Mouse (Mus musculus): ENCODE measurements around the gene Nnat. TPM values are rescaled to one million over a fixed set of nuclear protein-coding genes. Genes with fewer than 3 reads are reported as not detected.
"Not testable (repeated sequence)": the region's sequence is repeated elsewhere in the genome, so short reads cannot be mapped to it uniquely, and the experiment has no call there.

The Nnat gene
- polyA plus RNA-seq, 1 experiment, result 42.8 TPM

- H3K27me3 ChIP-seq (ENCODE audit: control insufficient read depth, insufficient read depth, low read length, poor library complexity, severe bottlenecking), result no peaks in the 10 kb centered on the region
- H3K36me3 ChIP-seq (ENCODE audit: control insufficient read depth, insufficient read depth, low read length, poor library complexity, severe bottlenecking), result no peaks in the 10 kb centered on the region
- H3K4me1 ChIP-seq (ENCODE audit: control insufficient read depth, insufficient read depth, low read length), result peaks cover 4% of the 10 kb centered on the region
- H3K27ac ChIP-seq (ENCODE audit: insufficient read depth, low read length), result no peak overlapping the region
- no peak for TF ChIP-seq CTCF (IDR thresholded peaks at IDR 0.05; ENCODE audit: low read depth, low read length)
- no peak overlapping the region for H3K4me3 ChIP-seq (ENCODE audit: low read depth, low read length)
- no peak overlapping the region for H3K9ac ChIP-seq (ENCODE audit: low read depth, poor library complexity, severe bottlenecking)
- no peaks in the 10 kb centered on the region for H3K9me3 ChIP-seq (replicated peaks; ENCODE audit: control insufficient read depth, insufficient read depth, low read length, poor library complexity, severe bottlenecking)
Observed at GRCm38 (mm10) chr2:157569796-157570485, 10.1 kb downstream of the Nnat start.

- Histone ChIP-seq H3K9me3 (replicated peaks; ENCODE audit: control insufficient read depth, insufficient read depth, low read length, poor library complexity, severe bottlenecking) (no peaks in the 10 kb centered on the region), H3K4me3 (ENCODE audit: low read depth, low read length) (no peak within 1 kb of the TSS), H3K27me3 (ENCODE audit: control insufficient read depth, insufficient read depth, low read length, poor library complexity, severe bottlenecking) (no peaks in the 10 kb centered on the region), H3K36me3 (ENCODE audit: control insufficient read depth, insufficient read depth, low read length, poor library complexity, severe bottlenecking) (no peaks in the 10 kb centered on the region), H3K9ac (ENCODE audit: low read depth, poor library complexity, severe bottlenecking) (no peak within 1 kb of the TSS), H3K27ac (ENCODE audit: insufficient read depth, low read length) (no peak within 1 kb of the TSS), H3K4me1 (ENCODE audit: control insufficient read depth, insufficient read depth, low read length) (peaks cover 8% of the 10 kb centered on the region)
- TF ChIP-seq EP300 (IDR thresholded peaks at IDR 0.05; ENCODE audit: insufficient read depth, low read depth, low read length), result no peak
- no peak for TF ChIP-seq CTCF (IDR thresholded peaks at IDR 0.05; ENCODE audit: low read depth, low read length)
- TF ChIP-seq POLR2A (IDR thresholded peaks at IDR 0.05; ENCODE audit: insufficient read depth, low read length), result no peak
Observed at GRCm38 (mm10) chr2:157571224-157571832, 11.4 kb downstream of the Nnat start, which contains the start of gene Blcap. Gene Blcap, minus strand, starts transcription at chr2:157571274.

GRCm38 (mm10) chr2:157572786-157573185 is 12.9 kb downstream of the Nnat start:
- Histone ChIP-seq H3K27ac (ENCODE audit: insufficient read depth, low read length) (no peak overlapping the region), H3K36me3 (ENCODE audit: control insufficient read depth, insufficient read depth, low read length, poor library complexity, severe bottlenecking) (no peaks in the 10 kb centered on the region), H3K4me1 (ENCODE audit: control insufficient read depth, insufficient read depth, low read length) (peaks cover 8% of the 10 kb centered on the region), H3K27me3 (ENCODE audit: control insufficient read depth, insufficient read depth, low read length, poor library complexity, severe bottlenecking) (no peaks in the 10 kb centered on the region), H3K4me3 (ENCODE audit: low read depth, low read length) (no peak overlapping the region), H3K9ac (ENCODE audit: low read depth, poor library complexity, severe bottlenecking) (no peak overlapping the region), H3K9me3 (replicated peaks; ENCODE audit: control insufficient read depth, insufficient read depth, low read length, poor library complexity, severe bottlenecking) (no peaks in the 10 kb centered on the region)
- TF ChIP-seq EP300 (IDR thresholded peaks at IDR 0.05; ENCODE audit: insufficient read depth, low read depth, low read length) (no peak), POLR2A (IDR thresholded peaks at IDR 0.05; ENCODE audit: insufficient read depth, low read length) (no peak), CTCF (IDR thresholded peaks at IDR 0.05; ENCODE audit: low read depth, low read length) (no peak)

- H3K27me3 ChIP-seq (ENCODE audit: control insufficient read depth, insufficient read depth, low read length, poor library complexity, severe bottlenecking); H3K9ac ChIP-seq (ENCODE audit: low read depth, poor library complexity, severe bottlenecking); H3K4me1 ChIP-seq (ENCODE audit: control insufficient read depth, insufficient read depth, low read length); H3K36me3 ChIP-seq (ENCODE audit: control insufficient read depth, insufficient read depth, low read length, poor library complexity, severe bottlenecking); H3K27ac ChIP-seq (ENCODE audit: insufficient read depth, low read length); H3K4me3 ChIP-seq (ENCODE audit: low read depth, low read length): not testable (repeated sequence)
- TF ChIP-seq EP300 (IDR thresholded peaks at IDR 0.05; ENCODE audit: insufficient read depth, low read depth, low read length), result 0 out of 2 replicates have a peak, but pooled peaks have one; percentile 16
- peaks cover 10% of the 10 kb centered on the region for H3K9me3 ChIP-seq (replicated peaks; ENCODE audit: control insufficient read depth, insufficient read depth, low read length, poor library complexity, severe bottlenecking)
Observed at GRCm38 (mm10) chr2:157585351-157585750, 25.5 kb downstream of the Nnat start.

- Histone ChIP-seq H3K4me3 (ENCODE audit: low read depth, low read length) (peak overlapping the region; percentile 91), H3K27ac (ENCODE audit: insufficient read depth, low read length) (peak overlapping the region; percentile 40; the same call in 1 of the 2 replicates), H3K27me3 (ENCODE audit: control insufficient read depth, insufficient read depth, low read length, poor library complexity, severe bottlenecking) (no peaks in the 10 kb centered on the region), H3K9ac (ENCODE audit: low read depth, poor library complexity, severe bottlenecking) (peak overlapping the region; percentile 88), H3K9me3 (replicated peaks; ENCODE audit: control insufficient read depth, insufficient read depth, low read length, poor library complexity, severe bottlenecking) (no peaks in the 10 kb centered on the region), H3K36me3 (ENCODE audit: control insufficient read depth, insufficient read depth, low read length, poor library complexity, severe bottlenecking) (peaks cover 13% of the 10 kb centered on the region), H3K4me1 (ENCODE audit: control insufficient read depth, insufficient read depth, low read length) (peaks cover 2% of the 10 kb centered on the region)
- TF ChIP-seq POLR2A (IDR thresholded peaks at IDR 0.05; ENCODE audit: insufficient read depth, low read length) (peak; percentile 92), CTCF (IDR thresholded peaks at IDR 0.05; ENCODE audit: low read depth, low read length) (peak; percentile 10), EP300 (IDR thresholded peaks at IDR 0.05; ENCODE audit: insufficient read depth, low read depth, low read length) (no peak)
Observed at GRCm38 (mm10) chr2:157596876-157597566, 37.1 kb downstream of the Nnat start.

GRCm38 (mm10) chr2:157601435-157601839 is 41.6 kb downstream of the Nnat start:
- Histone ChIP-seq H3K27ac (ENCODE audit: insufficient read depth, low read length) (no peak overlapping the region), H3K27me3 (ENCODE audit: control insufficient read depth, insufficient read depth, low read length, poor library complexity, severe bottlenecking) (no peaks in the 10 kb centered on the region), H3K4me1 (ENCODE audit: control insufficient read depth, insufficient read depth, low read length) (no peaks in the 10 kb centered on the region), H3K9ac (ENCODE audit: low read depth, poor library complexity, severe bottlenecking) (no peak overlapping the region), H3K9me3 (replicated peaks; ENCODE audit: control insufficient read depth, insufficient read depth, low read length, poor library complexity, severe bottlenecking) (no peaks in the 10 kb centered on the region), H3K36me3 (ENCODE audit: control insufficient read depth, insufficient read depth, low read length, poor library complexity, severe bottlenecking) (no peaks in the 10 kb centered on the region), H3K4me3 (ENCODE audit: low read depth, low read length) (no peak overlapping the region)
- TF ChIP-seq POLR2A (IDR thresholded peaks at IDR 0.05; ENCODE audit: insufficient read depth, low read length), result no peak
- no peak for TF ChIP-seq CTCF (IDR thresholded peaks at IDR 0.05; ENCODE audit: low read depth, low read length)
- no peak for TF ChIP-seq EP300 (IDR thresholded peaks at IDR 0.05; ENCODE audit: insufficient read depth, low read depth, low read length)

All from ES-Bruce4 (cell line).